Mouse (Mus musculus) mouse embryonic stem cell (cell line): ENCODE data around the gene Henmt1.

Source experiments
- in situ Hi-C, 2 experiments: fragments of 300-500 bp; cut with MboI; formaldehyde crosslinking; loops; 1 replicate in 1 of 2; 3 replicates in 1 of 2; pipeline ENCODE4 v1.14.3; 2019 to 2020; ENCODE audit warnings: low sequenced_read_pairs in 2 of 2, low pct_unique_long_range_greater_than_20kb in 1 of 2, mixed read lengths in 1 of 2; ENCODE audit not compliant: unreplicated experiment in 1 of 2

The Henmt1 gene

DNA sequence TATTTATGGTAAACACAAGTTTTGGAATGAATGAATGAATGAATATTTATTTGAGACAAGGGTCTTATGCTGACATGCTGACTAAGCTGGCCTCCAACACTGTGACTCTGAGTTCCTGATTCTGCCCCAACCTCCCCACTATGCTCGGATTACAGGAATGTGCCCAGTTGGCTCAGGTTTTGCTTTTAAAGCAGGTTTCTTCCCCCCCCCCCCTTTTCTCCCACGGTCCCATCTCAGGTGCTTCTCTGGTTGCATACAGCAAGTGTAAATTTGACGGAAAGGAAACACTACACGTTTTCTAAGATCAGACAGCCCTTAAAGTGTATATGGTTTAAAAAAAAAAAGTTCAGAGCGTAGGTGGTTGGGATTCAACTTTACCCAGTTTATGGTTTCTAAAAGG is at the start of gene Henmt1:
Gene Henmt1, plus strand, starts transcription at position 301 of the 400 bp plus-strand sequence.
- in situ Hi-C loops: no loop called here

- in situ Hi-C loops: no loop called here
Measured at GRCm38 (mm10) chr3:108889908-108890307, 49.8 kb upstream of the Henmt1 start, which contains the start of gene Fndc7. Gene Fndc7 (minus strand): TSS chr3:108890008.

- in situ Hi-C loops: no loop called here
Measured at GRCm38 (mm10) chr3:108892080-108892479, 47.6 kb upstream of the Henmt1 start.

- in situ Hi-C loops: no loop called here
Measured at GRCm38 (mm10) chr3:108892914-108893313, 46.8 kb upstream of the Henmt1 start.

DNA sequence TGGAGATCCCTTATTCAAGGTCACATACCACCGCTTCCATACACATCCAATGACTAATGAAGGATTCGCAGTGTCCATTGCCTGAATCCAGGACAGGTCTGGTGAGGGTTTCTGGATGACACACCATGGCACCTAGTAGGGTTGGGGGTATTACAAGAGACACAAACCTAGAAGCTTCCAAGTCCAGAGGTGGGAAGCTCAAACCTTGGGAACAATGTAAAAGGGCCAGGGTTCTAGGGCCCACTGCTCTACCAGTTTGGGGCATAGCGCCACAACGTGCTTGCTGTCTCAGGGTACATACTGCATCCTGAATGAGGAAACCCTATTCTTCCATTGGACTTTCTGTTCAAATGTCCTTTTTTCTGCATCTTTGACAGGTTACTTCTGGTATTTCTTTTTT is 41.0 kb upstream of the Henmt1 start:
- in situ Hi-C loops: no loop called here

GRCm38 (mm10) chr3:108900147-108900546 is 39.5 kb upstream of the Henmt1 start:
- in situ Hi-C loops: no loop called here

DNA sequence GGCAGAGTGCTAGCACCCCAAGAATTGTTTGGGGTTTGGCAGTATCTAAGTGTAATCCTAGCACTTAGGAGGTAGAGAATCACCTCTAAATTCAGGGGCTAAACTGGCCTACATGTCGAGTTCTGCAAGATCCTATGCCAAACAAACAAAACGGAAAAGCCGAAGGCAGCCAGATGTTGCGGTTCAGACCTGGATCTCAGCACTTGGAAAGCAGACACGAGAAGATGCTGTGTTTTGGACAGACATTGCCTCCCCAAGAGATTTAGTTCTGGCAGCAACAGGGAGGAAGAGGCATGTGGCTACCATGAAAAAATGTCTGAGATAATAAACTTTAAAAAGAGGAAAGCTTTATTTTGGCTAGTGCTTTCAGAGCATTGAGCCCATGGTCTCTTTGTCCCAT is 39.0 kb upstream of the Henmt1 start:
- in situ Hi-C loops: no loop called here

- in situ Hi-C loops: no loop called here
Measured at GRCm38 (mm10) chr3:108902038-108902437, 37.6 kb upstream of the Henmt1 start.

DNA sequence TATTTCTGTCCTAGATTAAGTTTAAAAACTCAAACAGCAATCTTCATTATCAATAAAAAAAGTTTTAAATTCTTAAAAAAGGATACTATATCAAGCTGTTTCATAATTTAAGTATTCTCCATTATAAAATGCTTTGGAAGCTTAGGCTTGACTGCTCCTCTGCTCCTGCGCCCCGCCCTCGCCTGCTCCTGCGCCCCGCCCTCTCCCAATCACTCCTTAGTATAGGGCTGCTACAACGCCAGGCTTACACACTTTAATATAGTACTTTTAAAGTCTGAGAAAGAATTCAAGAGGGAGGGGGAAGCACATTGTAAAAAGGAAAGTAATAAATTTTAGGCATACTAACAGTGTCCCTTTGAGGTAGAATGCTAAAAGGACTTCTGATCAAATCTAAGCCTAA is 36.7 kb upstream of the Henmt1 start:
- in situ Hi-C loops: no loop called here

DNA sequence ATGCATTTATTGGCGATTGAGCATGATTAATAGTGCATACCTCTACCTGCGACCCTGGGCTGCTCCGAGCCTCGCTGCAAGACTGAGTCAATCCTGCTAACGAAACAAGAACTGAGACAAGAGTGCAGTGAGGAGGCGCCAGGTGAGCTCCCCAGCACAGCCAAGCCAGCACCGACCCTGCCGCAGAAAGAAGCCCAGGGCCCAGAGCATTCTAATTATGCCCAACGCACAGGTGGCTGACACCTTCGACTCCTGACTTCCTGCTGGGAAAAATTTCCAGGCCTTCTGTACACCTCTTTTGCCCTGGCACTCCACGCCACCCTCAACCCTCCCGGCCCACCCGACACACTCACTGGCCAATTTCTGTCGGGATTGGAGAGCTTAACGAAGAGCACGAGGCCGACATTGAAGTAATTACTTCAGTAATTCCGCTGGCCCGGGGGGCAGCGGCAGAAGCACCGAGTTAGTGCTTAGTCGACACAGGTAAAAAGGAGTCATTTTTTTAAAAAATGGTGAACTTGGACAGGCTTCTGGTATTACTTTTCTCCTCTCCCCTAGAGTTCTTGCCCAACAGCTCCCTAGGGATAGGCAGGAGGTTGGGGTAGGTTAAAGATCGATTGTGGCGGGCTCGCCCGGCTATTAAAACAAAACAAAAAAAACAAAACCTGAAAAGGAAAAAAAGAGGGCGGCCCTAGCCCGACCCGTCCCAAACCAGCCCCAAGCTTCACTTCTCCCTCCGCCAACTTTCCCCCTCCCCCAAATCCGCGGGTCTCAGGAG is 29.2 kb upstream of the Henmt1 start:
- in situ Hi-C loops: no loop called here

GRCm38 (mm10) chr3:108911081-108911547 is 28.6 kb upstream of the Henmt1 start:
- in situ Hi-C loops: no loop called here

DNA sequence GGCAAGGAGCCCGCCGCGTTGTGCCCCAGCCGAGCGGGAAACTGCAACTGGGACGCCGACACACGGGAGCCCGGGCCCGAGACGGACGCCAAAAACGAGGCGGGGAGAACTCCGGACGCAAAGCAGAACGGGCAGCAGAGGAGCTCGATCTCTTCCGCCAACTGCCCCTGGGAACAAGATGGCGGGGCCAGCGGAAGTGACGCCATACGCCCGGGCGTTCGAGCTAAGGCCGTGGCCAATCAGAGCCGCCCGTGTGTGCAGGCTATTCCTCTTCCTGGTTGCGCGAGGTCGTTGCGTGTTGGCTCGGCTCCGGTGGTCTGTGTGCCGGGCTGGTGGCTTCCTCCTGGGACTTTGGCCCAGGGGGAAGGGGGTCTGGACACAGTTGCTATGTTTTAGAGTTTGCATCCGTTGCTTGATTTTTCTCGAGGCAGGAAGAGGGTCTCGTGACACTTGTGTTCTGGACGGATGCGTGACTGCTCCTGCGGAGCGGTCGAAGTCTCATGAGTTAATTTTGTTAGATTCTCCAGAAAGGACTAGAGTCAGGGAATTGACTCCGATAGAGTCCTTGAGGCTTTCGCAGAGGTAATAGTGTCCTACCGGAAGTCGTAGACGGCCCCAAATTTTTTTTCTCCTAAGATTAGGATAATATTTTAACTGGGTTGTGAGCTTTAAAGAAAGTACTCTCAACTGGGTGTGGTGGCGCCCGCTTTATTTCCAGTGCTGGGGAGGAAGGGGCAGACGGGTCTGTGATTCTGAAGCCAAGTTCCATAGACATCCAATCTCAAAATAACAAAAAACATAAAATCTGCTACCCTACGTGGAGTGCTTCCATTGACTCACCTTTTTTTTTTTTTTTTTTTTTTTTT is 27.9 kb upstream of the Henmt1 start, which contains the start of gene Prpf38b:
Gene Prpf38b, minus strand, starts transcription at position 180 of the 866 bp plus-strand sequence.
- in situ Hi-C loops: no loop called here

GRCm38 (mm10) chr3:108915999-108916398 is 23.7 kb upstream of the Henmt1 start:
- in situ Hi-C loops: no loop called here

DNA sequence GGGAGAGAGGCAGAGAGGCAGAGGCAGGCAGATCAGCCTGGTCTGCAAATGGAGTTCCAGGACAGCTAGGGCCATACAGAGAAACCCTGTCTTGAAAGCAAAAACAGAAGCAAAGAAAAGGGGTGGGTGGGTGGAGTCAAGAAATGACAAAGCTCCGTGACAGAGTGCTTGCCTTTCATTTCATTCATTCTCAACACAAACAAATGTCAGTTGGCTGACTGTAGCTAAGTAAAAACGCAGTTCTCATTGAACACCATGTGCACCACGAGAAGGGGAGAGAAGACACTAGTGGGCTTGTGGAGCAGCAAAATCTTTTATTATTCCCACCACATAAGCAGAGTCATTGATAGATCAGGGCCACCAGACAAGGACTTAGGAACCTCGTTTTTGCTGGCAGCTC is 22.8 kb upstream of the Henmt1 start:
- in situ Hi-C loops: no loop called here

DNA sequence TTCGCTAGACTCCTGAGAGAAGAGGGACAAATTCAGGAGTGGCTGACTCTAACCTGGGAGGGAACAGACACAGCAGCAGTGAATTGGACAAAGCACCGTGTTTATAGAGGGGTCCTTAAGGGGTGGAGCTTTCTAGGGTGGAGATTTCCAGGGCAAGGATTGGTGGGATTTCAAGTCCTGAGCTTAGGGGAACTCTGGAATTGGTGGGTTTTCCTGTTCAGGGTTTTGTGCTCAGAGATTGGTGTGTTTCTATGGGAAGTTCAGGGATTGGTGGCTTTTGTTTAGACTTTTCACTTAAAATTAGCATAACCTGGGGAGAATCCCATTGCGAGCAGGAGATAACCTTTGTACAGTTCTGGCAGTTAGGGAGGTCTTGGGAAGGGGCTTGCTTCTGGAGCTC is 21.7 kb upstream of the Henmt1 start:
- in situ Hi-C loops: no loop called here

DNA sequence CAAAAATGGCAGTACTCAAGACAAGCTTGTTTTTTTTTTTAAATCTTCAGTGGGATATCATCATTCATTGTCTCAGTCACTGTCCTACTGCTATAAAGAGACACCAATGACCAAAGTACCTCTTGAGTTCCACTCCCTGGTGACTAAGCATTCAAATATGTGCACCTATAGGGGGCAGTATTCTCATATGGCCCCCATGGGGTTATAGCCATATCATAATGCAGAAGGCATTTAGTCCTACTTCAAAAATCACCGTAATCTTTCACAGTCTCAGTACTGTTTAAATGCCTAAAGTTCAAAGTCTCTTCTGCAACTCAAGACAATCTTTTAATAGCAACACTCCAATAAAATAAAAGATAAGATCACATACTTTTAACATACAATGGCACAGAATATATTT is 20.8 kb upstream of the Henmt1 start:
- in situ Hi-C loops: no loop called here

DNA sequence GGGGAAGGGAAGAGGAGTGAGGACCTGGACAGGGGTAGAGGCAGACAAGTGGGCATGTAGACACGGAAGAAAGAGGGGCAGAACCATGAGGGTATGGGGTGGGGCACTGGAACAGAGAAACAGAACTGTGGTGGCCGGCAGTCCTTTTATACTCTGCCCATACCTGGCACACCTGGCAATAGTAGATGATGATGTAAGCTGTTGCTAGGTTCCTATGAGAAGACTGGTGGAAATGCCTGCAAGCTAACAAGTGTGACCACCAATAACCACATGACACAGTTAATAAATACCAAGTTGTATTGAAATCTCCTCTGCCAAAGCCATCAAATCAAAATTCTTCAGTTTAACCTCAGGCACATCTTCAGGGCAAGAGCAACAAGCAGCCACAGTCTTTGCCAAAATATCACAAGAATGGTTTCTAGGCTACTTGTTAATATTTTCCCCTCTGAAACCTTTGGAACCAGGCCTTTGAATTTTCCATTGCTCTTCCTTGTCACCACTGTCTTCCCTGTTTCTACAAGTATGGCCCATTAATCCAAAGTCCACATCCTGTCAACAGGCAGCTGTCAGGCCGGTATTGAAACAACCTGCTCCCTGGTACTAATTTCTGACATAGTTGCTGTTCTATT is 19.1 kb upstream of the Henmt1 start:
- in situ Hi-C loops: no loop called here

DNA sequence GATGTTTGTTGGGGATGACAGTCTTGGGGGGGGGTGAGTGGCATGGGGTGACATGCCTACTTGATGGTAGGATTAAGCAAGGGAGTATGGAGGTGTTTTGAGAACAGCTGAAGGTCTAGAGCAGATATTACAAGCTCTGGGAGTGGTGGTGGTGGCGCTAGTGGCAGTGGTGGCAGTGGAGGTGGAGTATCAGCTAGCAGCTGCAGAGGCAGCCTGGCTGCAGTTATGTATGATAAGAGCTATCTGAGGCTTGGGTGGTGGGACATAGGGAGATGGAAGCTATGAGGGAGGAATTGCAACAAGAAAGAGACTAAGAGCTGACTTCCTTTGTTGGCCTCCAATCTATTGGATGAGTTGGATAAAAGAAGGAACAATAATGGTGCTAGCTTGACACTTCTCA is 17.9 kb upstream of the Henmt1 start:
- in situ Hi-C loops: no loop called here

- in situ Hi-C loops: no loop called here
Measured at GRCm38 (mm10) chr3:108925677-108926076, 14.0 kb upstream of the Henmt1 start.
